Comparison of ENCODE assay signal across 26 mouse cellular contexts in the genomic region with DNA sequence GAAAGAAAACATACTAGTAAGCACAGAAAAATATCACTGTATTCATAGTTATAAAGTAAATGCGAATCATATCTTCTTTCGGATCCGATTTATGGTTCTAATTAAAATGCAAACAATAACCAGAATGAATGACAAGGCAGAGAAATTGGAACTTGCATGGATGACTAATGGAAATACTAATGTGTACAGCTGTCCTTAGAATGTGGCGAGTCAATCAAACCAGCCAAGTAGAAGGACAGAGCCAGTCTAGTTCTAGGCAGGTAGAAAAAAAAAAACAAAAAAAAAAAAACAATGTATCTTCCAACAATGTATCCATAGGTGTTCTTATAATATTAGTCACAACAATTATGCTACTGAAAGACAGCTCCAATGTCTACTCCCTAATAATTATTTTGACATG.
"Had no signal": no experiment of that assay in that cellular context is flagged by ENCODE, and none has a peak within 500 bp of the region (broad histone marks: within the 10 kb centered on the region; RNA-seq: fewer than 3 reads in every experiment).

No protein-coding gene starts in this region.

- H3K9ac ChIP-seq: embryonic facial prominence, embryonic 12.5 days; embryonic facial prominence, embryonic 13.5 days; embryonic facial prominence, embryonic 15.5 days; forebrain, embryonic 12.5 days; forebrain, embryonic 13.5 days; forebrain, embryonic 15.5 days had no signal

- H3K27me3 ChIP-seq: embryonic facial prominence, embryonic 12.5 days; embryonic facial prominence, embryonic 13.5 days; embryonic facial prominence, embryonic 15.5 days; forebrain, embryonic 12.5 days; forebrain, embryonic 13.5 days; forebrain, embryonic 15.5 days had no signal

- H3K27ac ChIP-seq: embryonic facial prominence, embryonic 10.5 days; embryonic facial prominence, embryonic 12.5 days; embryonic facial prominence, embryonic 13.5 days; embryonic facial prominence, embryonic 15.5 days; forebrain, embryonic 10.5 days; forebrain, embryonic 12.5 days; forebrain, embryonic 13.5 days; forebrain, embryonic 15.5 days; gastrocnemius, adult 2 months; heart, adult 2 months had no signal

- ATAC-seq: forebrain, embryonic 13.5 days; forebrain, embryonic 14.5 days; forebrain, embryonic 15.5 days; forebrain, embryonic 16.5 days had no signal

- H3K4me3 ChIP-seq: embryonic facial prominence, embryonic 10.5 days; embryonic facial prominence, embryonic 12.5 days; embryonic facial prominence, embryonic 13.5 days; embryonic facial prominence, embryonic 15.5 days; erythroblast, embryonic 14.5 days; forebrain, embryonic 10.5 days; forebrain, embryonic 12.5 days; forebrain, embryonic 13.5 days; forebrain, embryonic 15.5 days; gastrocnemius, adult 2 months; heart, adult 2 months had no signal

- DNase-seq: cerebellum, adult 9-10 months; cerebellum, adult 9-11 months; cerebellum, postnatal 10 days; cerebellum, postnatal 14 days; cerebellum, postnatal 25 days; cerebellum, postnatal 36 days; embryo, embryonic 11 days; gastrocnemius, adult 2 months; gastrocnemius, postnatal 10 days; gastrocnemius, postnatal 14 days; gastrocnemius, postnatal 25 days; gastrocnemius, postnatal 36 days; heart, adult 11 months; heart, adult 18-20 months; heart, adult 2 months had no signal

- H3K4me1 ChIP-seq: embryonic facial prominence, embryonic 10.5 days; embryonic facial prominence, embryonic 12.5 days; embryonic facial prominence, embryonic 13.5 days; embryonic facial prominence, embryonic 15.5 days; forebrain, embryonic 10.5 days; forebrain, embryonic 12.5 days; forebrain, embryonic 13.5 days; forebrain, embryonic 15.5 days had no signal

- H3K4me2 ChIP-seq: embryonic facial prominence, embryonic 12.5 days; embryonic facial prominence, embryonic 13.5 days; embryonic facial prominence, embryonic 15.5 days; forebrain, embryonic 12.5 days; forebrain, embryonic 13.5 days; forebrain, embryonic 15.5 days had no signal

- H3K9me3 ChIP-seq: embryonic facial prominence, embryonic 10.5 days; embryonic facial prominence, embryonic 12.5 days; embryonic facial prominence, embryonic 13.5 days; embryonic facial prominence, embryonic 15.5 days; forebrain, embryonic 10.5 days; forebrain, embryonic 12.5 days; forebrain, embryonic 13.5 days; forebrain, embryonic 15.5 days had no signal

- H3K36me3 ChIP-seq: embryonic facial prominence, embryonic 15.5 days; forebrain, embryonic 12.5 days; forebrain, embryonic 15.5 days had no signal
